Mouse (Mus musculus) embryonic facial prominence, embryonic 10.5 days (tissue): Measurements from ENCODE around the gene Tnfrsf8. TPM values are rescaled to one million over a fixed set of nuclear protein-coding genes. Genes with fewer than 3 reads are reported as not detected.

ENCODE experiments used
- polyA plus RNA-seq: library from polyadenylated mRNA; unstranded; fragments of >200 nt; fragmentation: Nextera tagmentation; extraction: Ambion mirVana; gene quantifications from 2 replicates; pipeline ENCODE4 v1.2.1, GENCODE M21; 2016

Gene Tnfrsf8
- polyA plus RNA-seq, 1 experiment from 2014 or later, result not detected

Other genes starting within 250 kb of the Tnfrsf8 start
- 4.5 and 5.2 TPM in 2 replicates for gene Vps13d, start 120.2 kb downstream of the Tnfrsf8 start, polyA plus RNA-seq
- 1.6 and 1.9 TPM in 2 replicates for gene Tnfrsf1b, start 68.3 kb downstream of the Tnfrsf8 start, polyA plus RNA-seq
- gene Zfp990, start 195.6 kb upstream of the Tnfrsf8 start, polyA plus RNA-seq, result not detected in 2 replicates